Mouse (Mus musculus) MEL-GATA-1-ER (cell line): ENCODE results near the gene Tlcd1.
A peak's percentile ranks its signal among the peaks of the same experiment; 100 is the strongest.
"Not testable (repeated sequence)": the region's sequence is repeated elsewhere in the genome, so short reads cannot be mapped to it uniquely, and the experiment has no call there.

Experiments used
- DNase-seq: peaks from one replicate; pipeline ENCODE4 v3.0.0-alpha.2; 2012; ENCODE audit warnings: low read depth; ENCODE audit errors: extremely low read depth

The Tlcd1 gene

DNA sequence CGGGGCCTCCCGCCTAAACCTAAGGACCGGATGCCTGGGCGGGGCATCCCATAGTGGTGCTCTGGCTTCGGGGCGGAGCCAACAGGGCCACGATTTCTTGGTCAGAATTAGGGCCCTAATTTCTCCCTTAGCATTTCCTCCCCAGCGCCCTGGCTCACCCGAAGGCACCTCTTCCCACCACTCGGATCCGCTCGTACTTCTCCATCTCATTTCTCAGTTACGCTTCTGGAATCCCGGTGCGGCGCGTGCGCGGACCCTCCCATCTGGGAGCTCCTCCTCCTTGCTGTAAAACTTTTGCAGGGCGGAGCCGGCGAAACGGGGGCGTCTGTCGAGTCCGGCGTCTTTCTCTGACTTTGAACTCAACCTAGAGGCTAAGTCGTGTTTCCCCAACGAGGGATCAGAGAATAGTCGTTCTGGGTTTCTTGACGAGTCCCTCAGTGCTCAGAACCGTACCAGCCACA, at the start of gene Tlcd1, which contains the start of gene Nek8:
Gene Tlcd1 (plus strand): TSS at position 310 of the 461 bp plus-strand sequence.
Gene Nek8 (minus strand): TSS at position 274 of the 461 bp plus-strand sequence.
- peak; percentile 72 for DNase-seq

DNA sequence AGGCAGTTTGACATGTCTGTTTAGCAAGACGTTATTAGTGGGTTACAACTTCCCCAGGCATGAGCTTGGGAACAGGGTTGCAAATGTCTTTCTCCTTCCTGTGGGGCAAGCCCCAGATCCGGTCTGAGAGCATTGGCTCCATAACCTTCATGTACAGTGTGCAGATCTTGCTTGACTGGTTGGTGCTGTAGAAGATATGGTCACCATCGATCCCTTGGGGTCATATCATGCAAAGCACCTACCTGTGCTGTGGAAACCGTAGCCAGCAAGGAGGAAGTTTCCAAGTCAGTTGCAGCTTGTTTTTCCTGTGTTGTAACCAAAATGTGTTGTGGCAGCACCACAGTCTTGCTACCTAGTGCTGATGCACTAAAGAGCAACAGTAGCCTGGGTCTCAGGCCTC, 49.8 kb upstream of the Tlcd1 start:
- no peak for DNase-seq

DNA sequence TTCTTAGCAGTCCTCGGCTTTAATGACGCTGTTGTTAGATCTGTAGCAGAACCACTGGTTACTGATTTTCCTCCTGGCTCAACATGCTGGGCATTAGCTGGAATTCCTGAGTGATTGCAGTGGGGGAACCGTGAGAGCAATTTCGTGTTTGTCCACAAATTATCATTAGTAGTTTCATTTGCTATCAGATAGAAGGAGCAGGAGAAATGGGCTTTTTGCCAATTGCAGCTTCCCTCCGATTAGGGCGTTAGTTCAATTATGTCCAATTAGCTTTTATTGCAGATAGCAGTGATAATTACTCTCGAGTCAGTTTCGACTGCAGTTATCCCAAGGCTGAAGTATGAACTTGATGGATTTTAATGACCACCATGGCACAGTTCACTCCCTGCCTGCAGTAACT, 47.1 kb upstream of the Tlcd1 start:
- DNase-seq: no peak

DNA sequence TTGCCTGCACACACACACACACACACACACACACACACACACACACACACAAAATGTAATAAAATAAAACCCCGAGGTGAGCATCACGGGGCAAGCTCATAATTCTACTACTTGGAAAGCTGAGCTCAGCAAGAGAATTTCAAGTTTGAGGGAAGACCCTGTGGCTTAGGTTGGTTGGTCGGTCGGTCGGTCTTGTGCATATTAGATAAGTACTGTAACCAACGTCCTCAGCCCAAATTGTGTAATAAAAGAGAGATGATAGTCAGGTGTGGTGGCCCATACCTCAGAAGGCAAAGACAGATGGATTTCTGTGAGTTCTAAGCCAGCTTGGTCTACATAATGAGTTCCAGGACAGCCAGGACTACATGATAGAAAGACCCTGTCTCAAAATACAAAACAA, 42.6 kb upstream of the Tlcd1 start:
- no peak for DNase-seq

DNA sequence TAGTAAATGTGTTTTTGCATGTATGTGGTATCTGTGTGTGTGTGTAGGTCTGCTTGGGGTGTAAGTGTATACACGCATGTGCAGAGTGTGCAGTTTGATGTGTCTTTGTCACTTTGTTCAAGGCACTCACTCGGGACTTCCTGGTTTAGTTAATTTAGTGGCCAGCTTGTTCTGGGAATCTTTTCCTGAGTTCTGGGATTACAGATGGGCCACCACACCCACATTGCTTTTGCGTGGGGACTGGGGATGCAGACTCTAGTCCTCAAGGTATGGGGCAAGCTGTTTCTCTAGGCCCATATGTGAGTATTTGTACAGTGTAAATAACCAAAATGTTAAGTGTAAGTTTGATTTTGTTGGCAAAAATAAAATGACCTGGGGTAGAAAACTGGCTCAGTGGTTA, 42.2 kb upstream of the Tlcd1 start:
- no peak for DNase-seq

DNA sequence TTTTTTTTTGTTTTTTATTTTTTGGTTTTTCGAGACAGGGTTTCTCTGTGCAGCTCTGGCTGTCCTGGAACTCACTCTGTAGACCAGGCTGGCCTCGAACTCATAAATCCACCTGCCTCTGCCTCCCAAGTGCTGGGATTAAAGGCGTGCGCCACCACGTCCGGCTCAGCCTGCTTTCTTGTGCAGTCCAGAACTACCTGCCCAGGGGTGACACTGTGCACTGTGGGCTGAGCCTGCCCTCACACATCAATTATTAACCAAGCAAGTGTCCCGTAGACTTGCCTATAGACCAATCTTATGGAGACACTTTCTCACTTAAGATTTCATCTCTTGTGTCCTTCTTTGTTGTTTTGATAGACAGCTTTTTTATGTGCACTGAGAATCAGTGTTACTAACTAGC, 41.2 kb upstream of the Tlcd1 start:
- DNase-seq: not testable (repeated sequence)

DNA sequence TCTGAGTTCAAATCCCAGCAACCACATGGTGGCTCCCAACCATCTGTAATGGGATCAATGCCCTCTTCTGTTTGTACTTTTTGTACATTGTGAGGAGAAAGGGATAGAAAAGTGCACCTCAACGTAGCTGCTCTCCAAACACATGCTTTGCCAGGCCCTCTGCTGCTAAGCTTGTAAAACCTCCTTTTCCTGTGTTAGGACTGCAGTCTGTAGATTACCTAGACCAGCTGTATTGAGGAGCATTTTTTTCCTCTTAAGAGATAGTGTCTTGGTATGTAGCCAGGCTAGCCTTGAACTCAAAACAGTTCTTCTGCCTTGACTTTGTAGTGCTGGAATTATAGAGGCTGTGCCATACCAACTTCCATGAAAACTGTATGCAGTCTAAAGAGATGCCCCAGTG, 40.4 kb upstream of the Tlcd1 start:
- peak; percentile 36 for DNase-seq

DNA sequence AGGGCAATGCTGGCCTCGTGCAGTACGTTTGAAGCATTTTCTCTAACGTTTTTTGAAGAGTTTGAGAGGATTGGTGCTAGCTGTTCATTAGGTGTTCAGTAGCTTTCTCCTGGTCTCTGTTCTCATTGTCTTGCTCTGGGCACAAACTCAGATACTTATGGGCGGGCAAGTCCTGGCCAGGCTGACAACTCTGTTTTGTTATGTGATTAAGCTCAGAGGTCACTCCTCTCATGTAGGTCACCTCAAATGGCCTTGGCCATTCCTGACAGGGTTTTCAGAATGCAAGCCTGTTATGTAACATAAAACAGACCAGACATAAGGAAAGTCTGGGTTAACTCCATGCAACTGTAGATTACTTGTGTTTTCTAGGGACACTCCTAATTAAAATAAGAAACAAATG, 38.9 kb upstream of the Tlcd1 start:
- no peak for DNase-seq

DNA sequence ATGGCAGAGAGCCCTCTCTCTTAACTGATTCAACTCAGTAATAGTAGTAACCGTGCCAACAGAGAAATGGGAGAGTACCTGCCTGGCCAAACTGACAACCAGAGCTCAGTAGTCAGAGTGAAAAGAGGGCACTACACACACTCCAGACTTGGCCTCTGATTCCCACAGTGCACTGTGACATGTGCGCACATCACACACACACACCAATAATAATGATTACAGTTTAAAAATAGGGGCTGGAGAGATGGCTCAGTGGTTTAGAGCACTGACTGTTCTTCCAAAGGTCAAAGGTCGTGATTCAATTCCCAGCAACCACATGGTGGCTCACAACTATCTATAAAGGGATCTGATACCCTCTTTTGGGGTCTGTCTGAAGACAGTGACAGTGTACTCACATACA, 38.5 kb upstream of the Tlcd1 start:
- no peak for DNase-seq

DNA sequence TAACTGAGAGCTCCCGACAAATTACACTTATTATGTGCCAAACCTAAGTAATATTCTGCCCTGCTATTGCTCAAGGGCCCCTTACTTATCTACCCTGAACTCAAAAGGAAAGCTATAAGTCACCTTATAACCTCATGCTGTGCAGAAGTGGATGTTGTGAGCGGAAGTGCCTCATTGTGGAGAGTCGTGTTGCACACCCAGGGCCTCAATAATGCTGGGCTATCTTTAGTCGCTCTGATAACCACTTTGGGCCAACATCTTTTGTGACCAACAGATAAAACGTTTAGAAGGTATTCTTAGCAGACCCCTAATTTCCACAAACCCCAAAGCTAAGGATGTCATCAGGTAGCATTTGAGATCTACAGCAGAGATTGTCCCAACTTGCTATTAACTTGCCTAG, 35.8 kb upstream of the Tlcd1 start:
- no peak for DNase-seq

DNA sequence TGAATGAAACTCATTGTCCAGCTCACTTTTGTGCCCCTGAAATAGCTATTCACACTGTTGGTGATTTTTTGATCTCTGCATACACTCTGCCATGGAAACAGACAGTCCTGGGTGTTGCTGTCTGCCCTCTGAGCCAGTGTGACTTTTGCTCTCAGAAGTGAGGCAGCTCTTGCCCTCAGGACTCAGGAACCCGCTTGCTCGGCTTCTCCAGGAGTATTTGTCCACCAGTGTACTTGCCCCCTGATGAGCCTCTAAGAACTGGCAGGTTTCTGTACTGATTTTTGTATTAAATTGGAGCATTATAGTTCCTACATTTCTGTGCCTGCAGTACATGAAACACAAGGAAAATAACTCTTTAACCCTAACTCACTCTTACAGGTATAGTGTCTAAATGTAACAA, 33.0 kb upstream of the Tlcd1 start:
- DNase-seq: no peak

DNA sequence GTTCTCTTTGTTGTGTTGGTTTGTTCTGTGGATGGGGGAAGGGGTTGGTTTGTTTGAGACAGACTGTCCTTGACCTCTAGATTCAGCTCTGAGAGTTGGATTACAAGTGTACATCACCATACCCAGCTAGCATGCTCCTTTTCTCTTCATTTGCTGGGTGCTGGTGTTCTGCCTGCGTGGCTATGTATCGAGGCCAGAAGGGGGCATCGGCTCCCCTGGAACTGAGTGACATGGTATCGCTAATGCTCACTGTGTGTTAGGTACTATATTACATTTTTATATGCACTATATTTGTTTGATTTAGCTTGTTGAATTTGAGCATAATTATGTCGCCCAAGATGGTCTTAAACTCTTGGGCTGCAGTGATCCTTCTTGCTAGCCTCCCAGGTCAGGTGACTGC, 30.3 kb upstream of the Tlcd1 start:
- DNase-seq: no peak

DNA sequence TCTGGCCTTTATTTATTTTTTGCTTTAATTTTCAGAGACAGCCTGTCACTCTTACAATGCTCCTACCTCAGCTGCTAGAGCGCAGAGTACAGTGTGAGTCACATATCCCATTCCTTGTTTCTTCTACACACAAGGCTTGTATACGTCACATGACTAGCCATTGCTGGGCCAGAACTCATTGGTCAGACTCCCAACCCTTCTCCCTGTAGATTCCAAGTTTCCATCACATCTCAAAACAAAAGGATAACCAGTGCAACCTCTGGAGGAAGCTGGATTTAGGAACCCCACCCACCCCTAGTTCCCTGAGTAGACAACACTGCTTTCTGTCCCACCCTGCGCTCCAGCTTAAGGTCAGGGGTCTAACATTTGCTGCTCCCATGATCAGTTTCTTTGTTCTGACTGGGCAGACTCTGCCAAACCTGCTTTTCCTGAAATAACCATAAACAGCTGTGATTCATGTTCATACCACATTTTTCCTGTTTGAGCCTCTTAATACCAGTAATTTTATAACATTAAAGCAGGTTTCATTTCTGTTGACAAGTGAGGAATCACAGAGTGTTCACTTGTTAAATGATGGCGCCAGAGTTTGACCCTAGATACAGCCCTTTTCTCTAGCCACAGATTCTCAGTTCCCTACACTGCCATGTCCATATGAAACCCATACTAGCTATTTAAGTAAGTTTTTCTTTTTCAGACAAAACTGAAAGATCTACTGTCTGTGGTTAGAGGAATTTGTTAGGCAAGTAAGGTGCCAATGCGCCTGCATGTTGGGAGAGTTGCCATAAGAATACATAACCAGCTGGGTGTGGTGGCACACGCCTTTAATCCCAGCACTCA, 29.6 kb upstream of the Tlcd1 start:
- DNase-seq: no peak

DNA sequence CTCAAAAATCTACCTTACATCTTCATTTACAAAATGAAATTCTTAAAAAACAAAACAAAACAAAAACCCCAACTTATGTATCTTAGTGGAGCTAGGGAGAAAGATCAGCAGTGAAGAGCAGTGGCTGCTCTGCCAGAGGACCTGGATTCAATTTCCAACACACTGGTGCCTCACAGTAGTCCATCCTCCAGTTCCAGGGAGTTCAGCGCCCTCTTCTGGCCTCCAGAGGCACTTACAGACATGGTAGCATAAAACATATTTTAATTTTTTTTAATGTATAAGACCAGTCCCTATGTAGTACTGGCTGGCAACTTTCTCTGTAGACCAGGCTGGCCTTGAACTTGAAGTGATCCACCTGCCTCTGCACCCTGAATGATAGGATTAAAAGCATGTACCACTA, 25.4 kb upstream of the Tlcd1 start:
- peak; percentile 53 for DNase-seq

DNA sequence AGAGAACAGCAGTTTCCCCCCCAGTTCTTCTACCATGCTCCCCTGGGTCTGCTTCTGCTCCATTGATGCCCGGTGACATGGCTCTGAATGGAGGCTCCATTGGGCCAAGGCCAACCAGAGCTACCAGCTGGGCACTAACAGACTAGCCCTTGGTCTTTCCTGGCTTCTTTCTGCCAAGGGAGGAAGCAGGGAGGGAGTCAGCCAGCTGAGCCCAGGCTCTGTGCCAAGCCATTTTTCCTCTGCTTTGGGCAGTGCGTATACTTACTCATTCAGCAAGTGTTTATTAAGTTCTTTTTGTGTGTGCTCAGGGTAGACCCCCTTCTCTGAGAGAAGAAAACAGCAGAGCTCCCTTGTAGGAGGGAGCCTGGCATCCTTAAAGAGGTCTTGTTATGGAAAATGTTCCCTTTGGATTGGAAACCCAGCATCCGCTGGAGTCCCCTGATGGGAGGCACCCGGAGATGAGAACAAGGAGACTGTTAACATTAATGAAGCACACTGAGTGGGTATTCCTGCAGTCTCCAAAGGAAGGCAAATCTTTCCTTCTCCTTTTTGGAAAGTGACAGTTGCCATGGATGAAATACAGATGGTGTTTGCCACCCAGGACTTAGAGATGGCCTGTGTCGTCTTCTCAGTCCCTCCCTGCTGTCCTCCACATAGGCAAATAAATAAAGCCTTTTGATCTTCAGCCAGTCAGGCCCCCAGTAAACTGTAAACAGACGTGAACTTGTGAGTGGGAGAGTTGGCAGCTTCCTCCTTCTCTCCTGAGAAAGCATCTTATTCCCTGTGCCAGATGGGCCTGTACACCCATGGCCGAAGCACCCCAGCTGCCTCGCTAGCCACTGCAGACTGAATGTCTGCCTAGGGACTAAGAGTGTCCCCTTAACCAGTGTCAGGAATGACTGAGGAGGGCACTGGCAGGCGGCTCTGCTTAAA, 23.9 kb upstream of the Tlcd1 start:
- DNase-seq: no peak

DNA sequence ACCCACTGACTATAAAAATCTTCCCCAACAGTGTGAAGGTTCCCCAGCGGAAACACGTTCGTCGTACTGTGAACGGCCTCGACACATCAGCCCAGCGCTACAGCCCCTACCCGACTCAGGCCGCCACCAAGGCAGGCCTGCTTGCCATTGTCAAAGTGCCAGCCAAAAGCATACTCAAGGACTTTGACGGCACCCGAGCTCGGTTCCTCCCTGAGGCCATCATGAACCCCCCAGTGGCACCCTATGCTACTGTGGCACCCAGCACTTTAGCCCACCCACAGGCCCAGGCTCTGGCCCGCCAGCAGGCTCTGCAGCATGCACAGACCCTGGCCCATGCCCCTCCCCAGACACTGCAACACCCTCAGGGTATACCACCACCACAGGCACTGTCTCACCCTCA, 22.7 kb upstream of the Tlcd1 start:
- no peak for DNase-seq

DNA sequence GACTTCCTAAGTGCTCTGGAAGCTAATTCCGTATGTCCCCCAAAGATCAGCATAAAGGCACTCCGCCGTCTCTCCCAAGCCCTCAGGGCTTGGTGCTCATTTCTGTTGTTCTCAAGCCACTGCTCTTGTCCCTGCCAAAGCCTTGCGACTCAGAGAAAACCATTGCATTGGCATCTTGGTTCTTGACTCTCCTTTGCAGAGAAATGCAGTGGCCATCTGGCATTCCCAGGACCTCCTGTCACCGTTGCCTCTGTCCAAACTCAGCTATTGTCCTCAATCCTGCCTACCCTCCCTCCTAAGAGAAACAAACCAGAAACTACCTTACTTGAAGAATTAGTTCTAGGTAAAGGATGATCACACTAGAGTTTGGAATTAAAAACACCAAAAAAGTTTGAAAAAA, 20.8 kb upstream of the Tlcd1 start:
- DNase-seq: no peak

DNA sequence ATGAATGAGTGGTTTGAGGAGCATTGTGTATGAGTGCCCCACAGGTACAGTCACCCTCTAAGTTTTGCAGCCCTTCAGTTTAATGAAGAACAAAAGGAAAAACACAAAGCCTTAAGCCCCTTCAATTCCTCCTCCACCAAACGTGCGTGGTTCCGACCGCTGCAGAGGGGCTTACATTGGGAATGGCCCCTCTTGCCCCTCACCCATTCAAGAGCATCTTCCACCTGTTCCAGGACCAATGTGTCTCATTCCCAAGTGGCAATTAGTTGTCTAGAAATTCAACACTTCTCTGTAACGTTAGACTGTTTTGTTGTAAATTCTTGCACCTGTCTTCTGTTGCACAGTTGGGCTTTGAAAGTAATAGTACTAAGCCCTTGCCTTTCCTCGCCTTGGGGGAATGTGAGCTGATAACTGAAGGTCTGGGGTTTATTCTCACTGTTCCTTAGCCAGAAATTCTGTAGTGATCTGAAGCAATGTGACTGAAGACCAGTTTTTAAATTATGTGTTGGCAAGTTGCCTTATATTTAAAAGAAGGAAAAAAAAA, 20.3 kb upstream of the Tlcd1 start:
- DNase-seq: no peak

DNA sequence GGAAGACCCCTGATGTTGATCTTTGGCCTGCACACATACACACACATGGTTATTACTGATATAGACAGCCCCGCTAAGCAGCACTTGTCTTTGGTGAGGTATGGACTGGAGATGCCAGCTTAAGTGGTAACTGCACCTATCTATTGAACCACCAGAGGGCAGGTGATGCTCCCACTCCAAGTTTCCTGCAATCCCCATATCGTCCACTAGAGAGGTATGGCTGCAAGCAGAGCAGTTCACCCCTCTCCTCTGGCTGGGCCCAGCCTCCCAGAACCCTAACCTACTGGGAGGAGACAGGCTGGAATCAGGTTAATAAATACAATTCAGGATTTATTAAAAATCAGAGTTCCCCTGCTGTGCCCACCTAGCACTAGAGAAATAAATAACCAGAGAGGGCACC, 17.4 kb upstream of the Tlcd1 start:
- peak; percentile 72 for DNase-seq

DNA sequence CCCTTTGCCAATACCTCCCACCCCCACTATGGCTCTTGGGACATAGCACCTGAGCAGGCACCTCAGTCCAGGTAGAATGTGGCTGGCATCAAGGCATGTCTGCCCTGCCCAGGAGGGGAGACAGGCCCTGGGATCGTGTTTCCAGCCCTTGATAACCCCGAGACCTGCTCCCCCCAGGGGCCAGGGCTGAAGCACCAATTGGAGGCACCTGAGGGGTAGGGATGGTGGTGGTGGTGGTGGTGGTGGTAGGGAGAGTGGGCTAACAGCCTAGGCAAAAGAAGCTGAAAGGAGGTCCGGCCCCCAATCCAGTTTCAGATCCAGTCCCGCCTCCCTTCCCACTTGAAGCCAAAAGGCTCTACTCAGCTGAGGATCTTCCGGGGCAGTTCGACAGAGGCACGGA, 17.0 kb upstream of the Tlcd1 start:
- no peak for DNase-seq

DNA sequence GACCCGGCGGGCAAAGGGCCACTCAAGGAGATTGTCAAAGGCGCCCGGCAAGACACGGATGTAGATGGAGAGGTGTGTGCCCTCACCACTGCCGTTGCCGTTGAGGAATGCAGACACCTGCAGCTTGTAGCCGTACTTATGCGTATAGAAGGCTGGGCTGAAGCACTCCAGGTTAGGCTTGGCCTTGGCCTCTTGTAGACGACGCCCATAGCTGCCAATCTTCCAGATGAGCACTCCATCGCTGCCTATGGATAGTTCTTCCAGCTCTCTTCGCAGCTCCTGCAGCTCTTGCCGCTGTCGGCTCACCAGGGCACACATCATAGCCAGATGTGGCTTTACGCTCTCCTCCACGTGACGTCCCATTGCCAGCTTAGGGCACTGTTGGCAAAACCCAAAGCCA, 16.3 kb upstream of the Tlcd1 start:
- no peak for DNase-seq

DNA sequence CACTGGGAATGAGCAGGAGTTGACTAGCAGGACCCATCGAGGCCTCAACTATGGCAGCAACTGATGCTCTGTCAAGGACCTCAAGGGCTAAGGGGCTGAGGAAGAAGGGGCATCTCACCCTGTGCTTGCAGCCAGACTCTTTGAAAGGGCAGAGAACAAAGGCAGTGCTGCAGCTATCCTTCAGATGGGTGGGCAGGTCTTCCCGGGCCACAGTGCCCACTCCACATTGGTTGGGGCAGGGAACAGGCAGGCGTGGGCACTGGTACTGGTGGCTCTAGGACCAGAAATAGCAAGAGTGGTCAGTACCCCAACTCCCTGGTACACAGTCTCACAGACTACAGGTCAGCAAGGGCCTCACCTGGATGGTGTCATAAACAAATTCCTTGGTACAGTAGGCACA, 15.8 kb upstream of the Tlcd1 start:
- DNase-seq: no peak
